Mouse (Mus musculus) left cerebral cortex, postnatal 14 days (tissue): Measurements from ENCODE around the gene Hist1h2bm. TPM values are rescaled to one million over a fixed set of nuclear protein-coding genes. Genes with fewer than 3 reads are reported as not detected.
"Not testable (repeated sequence)": the region's sequence is repeated elsewhere in the genome, so short reads cannot be mapped to it uniquely, and the experiment has no call there.

Experiments used
- DNase-seq, 2 experiments: peaks; one replicate each; pipeline ENCODE4 v3.0.0; 2021 to 2022; ENCODE audit warnings: low spot score in 2 of 2, mixed read lengths in 1 of 2
- intact Hi-C: fragments of 180-260 bp; cut with DNase I; formaldehyde crosslinking; loops from one replicate; pipeline ENCODE4 v1.15.1; 2025
- long read RNA-seq, 2 experiments: library from polyadenylated mRNA; stranded (forward); transcript quantifications; one replicate each; pipeline ENCODE4 v2.0.0; 2021
- total RNA-seq, 2 experiments: library from RNA; stranded (reverse); gene quantifications; 2 replicates each; pipeline ENCODE4 v1.2.3; 2021

Hist1h2bm gene
- 1 to 10 TPM; 4.9 to 7.8 TPM for total RNA-seq
- long read RNA-seq, experiment 1 = 0 reads
- long read RNA-seq, experiment 2 = 0 reads

GRCm38 (mm10) chr13:21721757-21722372 lies at the start of gene Hist1h2bm:
Hist1h2bm (plus strand) TSS chr13:21722044.
- intact Hi-C loops = not testable (repeated sequence)
- peak; percentile 75 to 89 for DNase-seq

- intact Hi-C loops = no loop called here
- DNase-seq = no peak
Measured at GRCm38 (mm10) chr13:21677305-21677704, 44.5 kb upstream of the Hist1h2bm start, which contains the start of gene Olfr1360. Olfr1360 (minus strand) TSS chr13:21677405.

- no peak for DNase-seq
- intact Hi-C loops = no loop called here
Measured at GRCm38 (mm10) chr13:21697811-21698210, 24.0 kb upstream of the Hist1h2bm start, which contains the start of gene Olfr1359. Olfr1359 (plus strand) TSS chr13:21698111.

- no peak for DNase-seq
- intact Hi-C loops = no loop called here
Measured at GRCm38 (mm10) chr13:21706669-21707068, 15.2 kb upstream of the Hist1h2bm start.

GRCm38 (mm10) chr13:21710031-21710711 lies 11.7 kb upstream of the Hist1h2bm start:
- DNase-seq = peak; percentile 89 to 92
- intact Hi-C loops = loop anchor here (5.0 to 10.0 kb wide), 4 partner anchors 445 to 1825 kb away; partner anchors contain the start of genes Hist1h2af, Hist1h3g and Hist1h4h

- DNase-seq = peak; percentile 83 to 85
- intact Hi-C loops = loop anchor here (5.0 to 10.0 kb wide), 4 partner anchors 446 to 1824 kb away; partner anchors contain the start of genes Hist1h2af, Hist1h3g and Hist1h4h
Measured at GRCm38 (mm10) chr13:21710821-21711525, 10.9 kb upstream of the Hist1h2bm start.

- no peak for DNase-seq
- intact Hi-C loops = loop anchor here (5.0 to 10.0 kb wide), 4 partner anchors 447 to 1823 kb away; partner anchors contain the start of genes Hist1h2af, Hist1h3g and Hist1h4h
Measured at GRCm38 (mm10) chr13:21711698-21712097, 10.1 kb upstream of the Hist1h2bm start.

- intact Hi-C loops = loop anchor here (2.0 to 10.0 kb wide), 5 partner anchors 18 to 1820 kb away; partner anchors contain the start of genes Hist1h2af, Hist1h3g and Hist1h4h
Measured at GRCm38 (mm10) chr13:21714725-21715124, 7.1 kb upstream of the Hist1h2bm start.

GRCm38 (mm10) chr13:21715131-21715863 lies 6.5 kb upstream of the Hist1h2bm start:
- DNase-seq = peak in 1 of 2 experiments; percentile 15
- intact Hi-C loops = loop anchor here (2.0 to 10.0 kb wide), 4 partner anchors 18 to 1820 kb away; partner anchors contain the start of genes Hist1h2af, Hist1h3g and Hist1h4h

More at GRCm38 (mm10) chr13:21714725-21715124, 7.1 kb upstream of the Hist1h2bm start:
- peak; percentile 69 to 75 for DNase-seq

GRCm38 (mm10) chr13:21715864-21716539 lies 5.8 kb upstream of the Hist1h2bm start, which contains the start of the genes Hist1h2bl and Hist1h2ai:
Hist1h2bl (minus strand) TSS chr13:21716143.
Hist1h2ai (plus strand) TSS chr13:21716422.
- DNase-seq = peak; percentile 91 to 96
- intact Hi-C loops = loop anchor here (2.0 to 10.0 kb wide), 4 partner anchors 17 to 1819 kb away; partner anchors contain the start of genes Hist1h2af, Hist1h3g and Hist1h4h

- intact Hi-C loops = loop anchor here (10.0 kb wide), 3 partner anchors 452 to 1818 kb away; partner anchors contain the start of genes Hist1h2af, Hist1h3g and Hist1h4h
- peak in 1 of 2 experiments; percentile 41 for DNase-seq
Measured at GRCm38 (mm10) chr13:21716540-21717391, 5.1 kb upstream of the Hist1h2bm start.

- peak; percentile 85 to 91 for DNase-seq
- intact Hi-C loops = loop anchor here (10.0 kb wide), 3 partner anchors 453 to 1817 kb away; partner anchors contain the start of genes Hist1h2af, Hist1h3g and Hist1h4h
Measured at GRCm38 (mm10) chr13:21717397-21718357, 4.2 kb upstream of the Hist1h2bm start, which contains the start of gene Hist1h3h. Hist1h3h (plus strand) TSS chr13:21717659.

- no peak for DNase-seq
- intact Hi-C loops = loop anchor here (10.0 kb wide), 3 partner anchors 454 to 1816 kb away; partner anchors contain the start of genes Hist1h2af, Hist1h3g and Hist1h4h
Measured at GRCm38 (mm10) chr13:21718381-21719080, 3.3 kb upstream of the Hist1h2bm start.

GRCm38 (mm10) chr13:21721107-21721756 lies 612 bp upstream of the Hist1h2bm start:
- intact Hi-C loops, DNase-seq: not testable (repeated sequence)
